Mouse (Mus musculus): Measurements from ENCODE around the gene Rpl21. TPM values are rescaled to one million over a fixed set of nuclear protein-coding genes. Genes with fewer than 3 reads are reported as not detected.

Gene Rpl21
- polyA plus RNA-seq, 1 experiment from 2014 or later, result 546 TPM

GRCm38 (mm10) chr5:146839760-146840159 is 7.1 kb downstream of the Rpl21 start:
- H3K36me3 ChIP-seq (ENCODE audit: control insufficient read depth, insufficient read depth, low read length), result peaks cover 29% of the 10 kb centered on the region
- H3K27ac ChIP-seq (ENCODE audit: low read length), result 0 out of 2 replicates have a peak overlapping the region, but pooled peaks have one; percentile 10
- no peak overlapping the region for H3K9ac ChIP-seq (ENCODE audit: low read length)
- no peaks in the 10 kb centered on the region for H3K9me3 ChIP-seq (ENCODE audit: control insufficient read depth, low read length)
- no peak overlapping the region for H3K4me3 ChIP-seq (ENCODE audit: low read length)
- WGBS, result 46% methylated on average over 5 of the region's 5 CpGs
- H3K27me3 ChIP-seq (ENCODE audit: control insufficient read depth, insufficient read depth, low read depth, low read length), result no peaks in the 10 kb centered on the region
- no peak for ATAC-seq (ENCODE audit: low read depth)
- no peak overlapping the region for H3K4me2 ChIP-seq (ENCODE audit: low read depth, low read length)
- H3K4me1 ChIP-seq (replicated peaks; ENCODE audit: control insufficient read depth, insufficient read depth, low read length), result peaks cover 11% of the 10 kb centered on the region

DNA sequence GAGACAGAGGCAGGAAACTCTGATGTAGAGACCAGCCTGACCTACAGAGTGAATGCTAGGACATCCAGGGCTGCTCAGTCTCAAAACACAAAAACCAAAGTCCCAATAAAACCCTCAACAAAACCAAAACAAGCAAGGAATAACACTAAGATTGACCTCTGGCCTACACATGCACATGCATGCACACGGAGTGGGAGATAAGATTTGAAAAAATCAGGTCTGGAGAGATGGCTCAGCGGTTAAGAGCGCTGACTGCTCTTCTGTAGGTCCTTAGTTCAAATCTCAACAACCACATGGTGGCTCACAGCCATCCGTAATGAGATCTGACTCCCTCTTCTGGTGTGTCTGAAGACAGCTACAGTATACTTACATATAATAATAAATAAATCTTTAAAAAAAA is 7.7 kb downstream of the Rpl21 start:
- no peaks in the 10 kb centered on the region for H3K27me3 ChIP-seq (ENCODE audit: control insufficient read depth, insufficient read depth, low read depth, low read length)
- H3K9ac ChIP-seq (ENCODE audit: low read length), result no peak overlapping the region
- no peaks in the 10 kb centered on the region for H3K9me3 ChIP-seq (ENCODE audit: control insufficient read depth, low read length)
- no peak overlapping the region for H3K4me3 ChIP-seq (ENCODE audit: low read length)
- no peak for ATAC-seq (ENCODE audit: low read depth)
- H3K36me3 ChIP-seq (ENCODE audit: control insufficient read depth, insufficient read depth, low read length), result peaks cover 24% of the 10 kb centered on the region
- H3K27ac ChIP-seq (ENCODE audit: low read length), result no peak overlapping the region
- peaks cover 8% of the 10 kb centered on the region for H3K4me1 ChIP-seq (replicated peaks; ENCODE audit: control insufficient read depth, insufficient read depth, low read length)
- WGBS, result 64% methylated on average over 4 of the region's 4 CpGs
- H3K4me2 ChIP-seq (ENCODE audit: low read depth, low read length), result no peak overlapping the region

DNA sequence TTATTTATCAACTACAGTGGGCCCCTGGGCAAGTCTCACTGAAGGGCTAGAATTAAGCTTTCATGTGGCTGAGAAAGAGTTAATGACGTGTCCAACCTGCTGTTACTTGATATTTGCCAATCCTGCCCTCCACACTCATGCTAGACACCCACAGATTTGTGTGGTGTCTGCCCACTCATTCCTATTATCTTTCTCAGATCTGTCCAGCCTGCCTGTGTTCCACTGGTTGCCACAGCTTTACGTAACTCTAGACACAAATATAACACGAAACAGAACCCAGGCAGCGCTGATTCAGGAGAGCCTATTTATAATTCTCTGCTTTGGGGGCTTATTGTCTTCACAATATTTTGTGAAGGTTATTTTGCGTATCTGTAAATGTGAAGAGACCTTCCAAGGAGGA is 8.6 kb downstream of the Rpl21 start:
- no peaks in the 10 kb centered on the region for H3K27me3 ChIP-seq (ENCODE audit: control insufficient read depth, insufficient read depth, low read depth, low read length)
- peaks cover 18% of the 10 kb centered on the region for H3K36me3 ChIP-seq (ENCODE audit: control insufficient read depth, insufficient read depth, low read length)
- H3K4me3 ChIP-seq (ENCODE audit: low read length), result no peak overlapping the region
- no peak for ATAC-seq (ENCODE audit: low read depth)
- no peak overlapping the region for H3K27ac ChIP-seq (ENCODE audit: low read length)
- H3K4me2 ChIP-seq (ENCODE audit: low read depth, low read length), result no peak overlapping the region
- H3K4me1 ChIP-seq (replicated peaks; ENCODE audit: control insufficient read depth, insufficient read depth, low read length), result peaks cover 14% of the 10 kb centered on the region
- no peak overlapping the region for H3K9ac ChIP-seq (ENCODE audit: low read length)
- 71% methylated on average over 5 of the region's 5 CpGs for WGBS
- H3K9me3 ChIP-seq (ENCODE audit: control insufficient read depth, low read length), result no peaks in the 10 kb centered on the region

DNA sequence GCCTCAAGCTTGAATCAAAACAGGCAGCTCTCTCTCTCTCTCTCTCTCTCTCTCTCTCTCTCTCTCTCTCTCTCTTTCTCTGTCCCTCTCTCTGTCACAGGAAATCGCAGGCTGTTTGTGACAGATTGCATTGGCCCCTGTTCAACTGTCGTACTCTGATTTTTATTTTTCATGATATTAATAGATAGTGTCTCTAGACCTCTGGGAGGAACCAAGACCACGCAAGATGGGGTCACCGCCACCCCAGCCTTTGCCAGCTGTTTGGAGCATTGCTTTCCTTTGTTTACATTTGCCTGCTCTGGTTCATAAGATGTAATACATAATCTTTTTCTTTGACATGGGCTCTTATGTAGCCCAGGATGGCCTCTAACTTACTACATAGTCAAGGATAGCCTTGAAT is 9.3 kb downstream of the Rpl21 start:
- WGBS, result 56% methylated on average over 4 of the region's 4 CpGs
- H3K4me1 ChIP-seq (replicated peaks; ENCODE audit: control insufficient read depth, insufficient read depth, low read length), result peaks cover 19% of the 10 kb centered on the region
- H3K9me3 ChIP-seq (ENCODE audit: control insufficient read depth, low read length), result no peaks in the 10 kb centered on the region
- H3K36me3 ChIP-seq (ENCODE audit: control insufficient read depth, insufficient read depth, low read length), result peaks cover 12% of the 10 kb centered on the region
- no peak overlapping the region for H3K9ac ChIP-seq (ENCODE audit: low read length)
- no peak overlapping the region for H3K27ac ChIP-seq (ENCODE audit: low read length)
- H3K4me3 ChIP-seq (ENCODE audit: low read length), result no peak overlapping the region
- no peaks in the 10 kb centered on the region for H3K27me3 ChIP-seq (ENCODE audit: control insufficient read depth, insufficient read depth, low read depth, low read length)
- ATAC-seq (ENCODE audit: low read depth), result no peak
- H3K4me2 ChIP-seq (ENCODE audit: low read depth, low read length), result no peak overlapping the region

DNA sequence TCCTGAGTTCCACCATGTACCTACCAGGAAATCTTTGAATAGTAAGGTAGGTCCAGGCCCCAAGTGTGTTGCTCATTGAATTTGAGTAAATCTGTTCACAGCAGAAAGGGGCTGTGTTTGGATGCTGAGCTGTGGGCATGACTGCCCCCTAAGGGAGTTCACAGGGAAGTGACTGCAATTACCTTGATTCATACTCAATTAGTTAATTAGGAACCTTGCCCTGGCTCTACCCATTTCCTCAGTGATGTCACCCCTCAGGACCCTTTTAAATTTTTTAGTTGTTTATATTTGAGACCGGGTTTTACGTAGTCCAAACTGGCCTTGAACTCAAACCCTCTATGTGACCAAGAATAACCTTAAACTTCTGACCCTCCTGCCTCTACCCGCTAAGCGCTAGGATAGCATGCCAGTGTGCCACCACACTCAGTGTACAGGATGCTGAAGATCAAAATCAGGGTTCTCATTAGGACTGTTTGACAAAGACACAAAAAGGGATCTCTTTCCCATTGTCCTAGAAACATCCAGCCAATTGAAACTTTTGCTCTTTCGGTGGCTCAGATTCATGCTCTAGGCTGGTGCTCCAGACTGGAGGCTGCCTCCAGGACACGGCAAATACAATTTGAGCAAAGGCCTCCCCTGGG is 11.7 kb downstream of the Rpl21 start:
- H3K9ac ChIP-seq (ENCODE audit: low read length), result peak overlapping the region; percentile 81
- no peaks in the 10 kb centered on the region for H3K9me3 ChIP-seq (ENCODE audit: control insufficient read depth, low read length)
- H3K36me3 ChIP-seq (ENCODE audit: control insufficient read depth, insufficient read depth, low read length), result no peaks in the 10 kb centered on the region; the same call in 1 of the 2 replicates
- ATAC-seq (ENCODE audit: low read depth), result peak; percentile 3
- peak overlapping the region; percentile 77 for H3K4me3 ChIP-seq (ENCODE audit: low read length)
- H3K4me1 ChIP-seq (replicated peaks; ENCODE audit: control insufficient read depth, insufficient read depth, low read length), result peaks cover 24% of the 10 kb centered on the region
- WGBS, result 9% methylated on average over 6 of the region's 6 CpGs
- no peaks in the 10 kb centered on the region for H3K27me3 ChIP-seq (ENCODE audit: control insufficient read depth, insufficient read depth, low read depth, low read length)
- H3K27ac ChIP-seq (ENCODE audit: low read length), result peak overlapping the region; percentile 36; the same call in 1 of the 2 replicates
- peak overlapping the region; percentile 97 for H3K4me2 ChIP-seq (ENCODE audit: low read depth, low read length)

- no peaks in the 10 kb centered on the region for H3K36me3 ChIP-seq (ENCODE audit: control insufficient read depth, insufficient read depth, low read length)
- no peaks in the 10 kb centered on the region for H3K9me3 ChIP-seq (ENCODE audit: control insufficient read depth, low read length)
- ATAC-seq (ENCODE audit: low read depth), result peak; percentile 94
Observed at GRCm38 (mm10) chr5:146844945-146845365, 12.3 kb downstream of the Rpl21 start, which contains the start of gene Rasl11a. Gene Rasl11a, plus strand, starts transcription at chr5:146845071.

GRCm38 (mm10) chr5:146846489-146846888 is 13.8 kb downstream of the Rpl21 start:
- peak overlapping the region; percentile 76 for H3K27ac ChIP-seq (ENCODE audit: low read length)
- no peak for ATAC-seq (ENCODE audit: low read depth)
- peak overlapping the region; percentile 97 for H3K4me2 ChIP-seq (ENCODE audit: low read depth, low read length)
- peaks cover 22% of the 10 kb centered on the region for H3K4me1 ChIP-seq (replicated peaks; ENCODE audit: control insufficient read depth, insufficient read depth, low read length)
- no peaks in the 10 kb centered on the region for H3K9me3 ChIP-seq (ENCODE audit: control insufficient read depth, low read length)
- WGBS, result 14% methylated on average over 2 of the region's 2 CpGs
- H3K36me3 ChIP-seq (ENCODE audit: control insufficient read depth, insufficient read depth, low read length), result no peaks in the 10 kb centered on the region
- peak overlapping the region; percentile 81; the same call in 1 of the 2 replicates for H3K9ac ChIP-seq (ENCODE audit: low read length)
- H3K4me3 ChIP-seq (ENCODE audit: low read length), result peak overlapping the region; percentile 77
- no peaks in the 10 kb centered on the region for H3K27me3 ChIP-seq (ENCODE audit: control insufficient read depth, insufficient read depth, low read depth, low read length)

More at GRCm38 (mm10) chr5:146844945-146845365, 12.3 kb downstream of the Rpl21 start, which contains the start of gene Rasl11a:
- Histone ChIP-seq H3K4me2 (ENCODE audit: low read depth, low read length) (peak within 1 kb of the TSS; percentile 97), H3K4me1 (replicated peaks; ENCODE audit: control insufficient read depth, insufficient read depth, low read length) (peaks cover 22% of the 10 kb centered on the region), H3K4me3 (ENCODE audit: low read length) (peak within 1 kb of the TSS; percentile 77), H3K9ac (ENCODE audit: low read length) (peak within 1 kb of the TSS; percentile 81), H3K27ac (ENCODE audit: low read length) (peak within 1 kb of the TSS; percentile 74), H3K27me3 (ENCODE audit: control insufficient read depth, insufficient read depth, low read depth, low read length) (no peaks in the 10 kb centered on the region)
- WGBS, result under 1% methylated on average over 39 of the region's 40 CpGs

GRCm38 (mm10) chr5:146848936-146849582 is 16.4 kb downstream of the Rpl21 start:
- H3K27ac ChIP-seq (ENCODE audit: low read length), result peak overlapping the region; percentile 58
- H3K4me3 ChIP-seq (ENCODE audit: low read length), result no peak overlapping the region
- peaks cover 22% of the 10 kb centered on the region for H3K4me1 ChIP-seq (replicated peaks; ENCODE audit: control insufficient read depth, insufficient read depth, low read length)
- no peaks in the 10 kb centered on the region for H3K27me3 ChIP-seq (ENCODE audit: control insufficient read depth, insufficient read depth, low read depth, low read length)
- peak; percentile 11 for ATAC-seq (ENCODE audit: low read depth)
- no peaks in the 10 kb centered on the region for H3K36me3 ChIP-seq (ENCODE audit: control insufficient read depth, insufficient read depth, low read length)
- no peak overlapping the region for H3K9ac ChIP-seq (ENCODE audit: low read length)
- no peaks in the 10 kb centered on the region for H3K9me3 ChIP-seq (ENCODE audit: control insufficient read depth, low read length)
- 62% methylated on average over 4 of the region's 4 CpGs for WGBS
- no peak overlapping the region for H3K4me2 ChIP-seq (ENCODE audit: low read depth, low read length)

DNA sequence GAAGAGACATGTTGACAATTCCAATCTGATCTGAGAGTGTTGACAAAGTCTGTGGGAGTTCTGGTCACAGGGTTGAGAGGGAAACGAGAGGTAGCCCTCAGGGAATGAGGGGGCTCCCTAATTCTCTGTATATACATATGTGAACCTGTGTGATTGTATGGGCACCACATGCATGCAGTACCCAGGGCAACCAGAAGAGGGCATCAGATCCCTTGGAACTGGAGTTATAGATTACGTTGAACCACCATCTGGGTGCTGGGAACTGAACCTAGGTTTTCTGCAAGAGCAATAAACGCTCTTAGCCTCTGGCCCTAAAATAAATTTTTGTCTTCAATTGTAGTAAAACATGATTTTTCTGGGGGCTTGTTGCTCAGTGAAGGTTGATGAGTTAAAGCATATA is 23.4 kb downstream of the Rpl21 start:
- ATAC-seq (ENCODE audit: low read depth), result no peak
- no peak overlapping the region for H3K27ac ChIP-seq (ENCODE audit: low read length)
- peaks cover 2% of the 10 kb centered on the region; the same call in 1 of the 2 replicates for H3K9me3 ChIP-seq (ENCODE audit: control insufficient read depth, low read length)
- no peak overlapping the region for H3K4me2 ChIP-seq (ENCODE audit: low read depth, low read length)
- H3K36me3 ChIP-seq (ENCODE audit: control insufficient read depth, insufficient read depth, low read length), result no peaks in the 10 kb centered on the region
- H3K4me3 ChIP-seq (ENCODE audit: low read length), result no peak overlapping the region
- no peaks in the 10 kb centered on the region for H3K4me1 ChIP-seq (replicated peaks; ENCODE audit: control insufficient read depth, insufficient read depth, low read length)
- H3K9ac ChIP-seq (ENCODE audit: low read length), result no peak overlapping the region
- H3K27me3 ChIP-seq (ENCODE audit: control insufficient read depth, insufficient read depth, low read depth, low read length), result no peaks in the 10 kb centered on the region
- 84% methylated on average over 3 of the region's 3 CpGs for WGBS

Measured in lung, embryonic 16.5 days (tissue).